Mouse (Mus musculus) adrenal gland, postnatal 25 days (tissue): ENCODE data around the gene Pars2. TPM values are rescaled to one million over a fixed set of nuclear protein-coding genes. Genes with fewer than 3 reads are reported as not detected.

Source experiments
- total RNA-seq: library from RNA; stranded (reverse); gene quantifications from 2 replicates; pipeline ENCODE4 v1.2.3, GENCODE M21; 2021

The Pars2 gene
- total RNA-seq, 1 experiment from 2014 or later = 7.5 TPM

Other genes with a start within 250 kb of the Pars2 start
- 0.21 TPM in 1 of 2 replicates, not detected in the other for gene Pcsk9, start 186.7 kb upstream of the Pars2 start, total RNA-seq
- not detected in 2 replicates for gene Bsnd, start 158.8 kb upstream of the Pars2 start, total RNA-seq
- gene Dhcr24, start 90.0 kb upstream of the Pars2 start, total RNA-seq = 428 and 448 TPM in 2 replicates
- not detected in 2 replicates for gene Lexm, start 33.8 kb upstream of the Pars2 start, total RNA-seq
- gene Ttc22, start 28.6 kb upstream of the Pars2 start, total RNA-seq = not detected in 2 replicates
- 32.6 and 35.1 TPM in 2 replicates for gene Ttc4, start 27.9 kb downstream of the Pars2 start, total RNA-seq
- 2.3 and 2.6 TPM in 2 replicates for gene Mroh7, start 79.9 kb downstream of the Pars2 start, total RNA-seq
- 0.15 TPM in 1 of 2 replicates, not detected in the other for gene Fam151a, start 82.8 kb downstream of the Pars2 start, total RNA-seq
- gene Acot11, start 153.9 kb downstream of the Pars2 start, total RNA-seq = 32.5 and 50.9 TPM in 2 replicates